9 mouse cellular contexts compared by ENCODE assay signal in the genomic region with DNA sequence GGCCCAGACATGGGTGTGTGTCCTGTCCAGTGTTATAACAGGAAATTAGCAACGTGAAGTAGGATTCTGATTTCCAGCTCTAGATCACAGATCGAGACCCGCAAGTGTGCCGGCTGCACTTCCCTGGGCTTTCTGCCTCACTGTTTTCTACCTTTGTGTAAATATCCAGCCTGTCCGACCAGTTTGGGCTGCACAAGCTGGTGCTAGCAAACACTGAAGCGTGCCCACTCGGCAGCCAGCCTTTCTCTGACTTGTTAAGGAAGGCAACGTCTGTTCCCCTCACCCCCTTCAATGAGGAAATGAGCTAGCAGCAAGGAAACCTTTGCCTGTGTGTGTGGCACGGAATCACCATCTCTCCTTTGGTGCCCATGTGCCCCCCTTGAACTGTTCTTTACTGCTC.
DNase-seq lines count a peak whose midpoint lies in the region; ATAC-seq lines count a peak whose summit lies in the region.
"Had no signal": no experiment of that assay in that cellular context is flagged by ENCODE, and none has a peak within 500 bp of the region (broad histone marks: within the 10 kb centered on the region; RNA-seq: fewer than 3 reads in every experiment).

No protein-coding gene starts in this region.

- H3K9me3 ChIP-seq in kidney, embryonic 15.5 days (replicated peaks): no peaks in the 10 kb centered on the region
- H3K9me3 ChIP-seq in forebrain, embryonic 10.5 days: no peaks in the 10 kb centered on the region
- H3K9me3 ChIP-seq: midbrain, embryonic 12.5 days had no signal

- peak; percentile 12 to 22 for DNase-seq in right cerebral cortex, adult 2 months (ENCODE audit: low spot score in 2 of 2)
- no peak for DNase-seq in right cerebral cortex, postnatal 36 days (ENCODE audit: low spot score in 2 of 2)
- DNase-seq in lung, postnatal 25 days (ENCODE audit: low spot score): peak; percentile 84
- peak; percentile 53 for DNase-seq in urinary bladder, postnatal 25 days (ENCODE audit: low spot score)
- no peak for DNase-seq in c-Kit-positive CD71-positive TER-119-positive erythroid progenitor cells, embryonic 14.5 days (ENCODE audit: low spot score)
- no peak for DNase-seq in forebrain, embryonic 10.5 days (ENCODE audit: extremely low spot score, low spot score)

- H3K4me1 ChIP-seq in kidney, embryonic 15.5 days: peaks cover 50% of the 10 kb centered on the region
- peaks cover 4% of the 10 kb centered on the region for H3K4me1 ChIP-seq in forebrain, embryonic 10.5 days
- H3K4me1 ChIP-seq: midbrain, embryonic 12.5 days had no signal

- H3K4me2 ChIP-seq in kidney, embryonic 15.5 days: no peak overlapping the region
- H3K4me2 ChIP-seq: midbrain, embryonic 12.5 days had no signal

- H3K27me3 ChIP-seq in kidney, embryonic 15.5 days: no peaks in the 10 kb centered on the region
- H3K27me3 ChIP-seq in forebrain, embryonic 10.5 days (ENCODE audit: poor library complexity, severe bottlenecking): no peaks in the 10 kb centered on the region

- peak overlapping the region; percentile 78 for H3K27ac ChIP-seq in kidney, embryonic 15.5 days
- no peak overlapping the region for H3K27ac ChIP-seq in forebrain, embryonic 10.5 days
- H3K27ac ChIP-seq: midbrain, embryonic 12.5 days had no signal

- ATAC-seq in kidney, embryonic 15.5 days (replicated peaks; ENCODE audit: low FRiP score): no peak; the same call in 1 of the 2 replicates
- ATAC-seq in inflammation-experienced regulatory T-cells, adult 6 months: no peak

- H3K4me3 ChIP-seq in kidney, embryonic 15.5 days (replicated peaks): no peak overlapping the region
- H3K4me3 ChIP-seq in forebrain, embryonic 10.5 days: no peak overlapping the region
- H3K4me3 ChIP-seq: midbrain, embryonic 12.5 days had no signal

- peaks cover 48% of the 10 kb centered on the region for H3K36me3 ChIP-seq in kidney, embryonic 15.5 days
- peaks cover 39% of the 10 kb centered on the region for H3K36me3 ChIP-seq in forebrain, embryonic 10.5 days (replicated peaks)
- H3K36me3 ChIP-seq: midbrain, embryonic 12.5 days had no signal

- no peak overlapping the region for H3K9ac ChIP-seq in kidney, embryonic 15.5 days
- H3K9ac ChIP-seq: midbrain, embryonic 12.5 days had no signal

- WGBS in kidney, embryonic 15.5 days: 60% methylated on average over 9 of the region's 9 CpGs
- WGBS in forebrain, embryonic 10.5 days: 87% methylated on average over 9 of the region's 9 CpGs

Comparison
In these comparisons a context has a peak if more than half of its experiments do, and no peak if none do; other contexts are left out.
1. DNase-seq: peak in right cerebral cortex, adult 2 months (2 of 2), lung, postnatal 25 days (single experiment) and urinary bladder, postnatal 25 days (single experiment); none in right cerebral cortex, postnatal 36 days (0 of 2), c-Kit-positive CD71-positive TER-119-positive erythroid progenitor cells, embryonic 14.5 days (single experiment) and forebrain, embryonic 10.5 days (single experiment).